Mouse (Mus musculus): Measurements from ENCODE around the gene Galnt18.
A peak's percentile ranks its signal among the peaks of the same experiment; 100 is the strongest.

Gene Galnt18

DNA sequence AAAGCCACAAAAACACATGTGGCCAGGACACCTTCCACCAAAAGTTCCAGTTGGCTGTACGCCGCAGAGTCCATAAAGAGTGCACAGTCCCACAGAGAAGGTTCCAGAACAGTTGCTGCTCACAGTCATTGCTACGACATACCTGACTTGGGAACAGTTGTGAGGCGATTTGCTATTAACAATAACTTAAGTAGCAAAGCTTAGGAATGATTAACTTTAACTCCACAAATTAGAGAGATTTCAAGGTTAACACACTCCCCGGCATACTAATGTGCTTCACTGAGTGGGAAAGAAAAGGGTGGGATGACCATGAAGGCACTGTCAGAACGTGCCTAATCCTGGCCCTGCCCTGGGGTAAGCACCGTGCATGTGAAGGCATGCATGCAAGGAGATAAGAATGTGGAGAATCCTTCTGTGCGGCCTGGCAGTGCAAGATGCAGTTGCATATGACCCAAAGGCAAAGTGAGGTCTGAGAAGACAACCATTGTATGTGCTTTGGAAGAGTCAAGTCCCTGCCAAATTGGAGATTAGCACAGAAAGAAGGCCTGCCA lies 8.5 kb downstream of the Galnt18 start:
- DNase-seq (ENCODE audit: low spot score in 2 of 2), result no peak

DNA sequence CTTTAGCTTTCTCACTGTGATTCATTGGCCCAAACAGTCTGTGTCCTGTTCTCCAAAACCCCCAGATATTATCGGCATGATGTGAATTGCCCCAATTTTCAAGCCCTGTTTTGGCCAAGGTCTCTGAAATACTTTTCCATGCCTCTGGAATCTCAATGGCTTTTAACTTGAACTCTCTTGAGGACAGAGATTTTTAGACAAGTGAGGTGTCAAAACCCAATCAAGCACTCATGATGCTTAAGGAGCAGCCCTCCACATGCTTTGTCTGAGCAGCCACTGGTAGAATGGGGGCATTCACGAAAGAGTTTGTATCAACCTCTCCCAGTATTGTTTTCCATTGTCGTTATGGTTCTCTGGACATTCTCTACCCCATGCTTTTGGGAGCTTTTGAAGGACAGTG lies 9.2 kb downstream of the Galnt18 start:
- DNase-seq (ENCODE audit: low spot score in 2 of 2), result no peak

DNA sequence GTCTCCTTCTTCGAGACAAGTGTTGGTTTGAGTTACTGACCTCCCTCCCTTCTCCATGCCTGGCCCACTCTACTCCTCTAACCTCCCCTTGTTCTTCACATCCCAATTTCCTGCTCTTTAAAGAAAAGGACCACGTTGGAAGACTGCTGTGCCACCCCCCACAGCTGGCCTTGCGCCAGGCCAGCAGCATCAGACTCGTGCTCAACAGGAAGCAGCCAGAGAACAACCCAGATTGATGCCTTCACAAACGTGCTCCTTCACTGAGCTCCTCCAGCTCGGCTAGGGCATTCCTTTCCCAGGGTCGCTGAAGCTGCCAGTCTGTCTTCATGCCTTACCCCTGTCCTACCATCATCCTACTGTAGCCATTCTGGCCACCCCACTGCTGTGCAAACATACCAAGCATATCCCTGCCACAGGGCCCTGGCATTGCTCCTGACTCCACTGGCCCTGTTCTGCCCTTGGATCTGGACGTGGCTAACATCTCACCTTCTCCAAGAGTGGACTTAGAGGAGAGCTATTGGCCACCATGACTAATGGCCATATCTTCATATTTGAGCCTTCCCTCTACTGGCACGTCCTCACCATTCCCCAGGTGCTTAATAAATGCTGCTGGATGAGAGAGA lies 13.5 kb downstream of the Galnt18 start:
- DNase-seq (ENCODE audit: low spot score in 2 of 2), result no peak

DNA sequence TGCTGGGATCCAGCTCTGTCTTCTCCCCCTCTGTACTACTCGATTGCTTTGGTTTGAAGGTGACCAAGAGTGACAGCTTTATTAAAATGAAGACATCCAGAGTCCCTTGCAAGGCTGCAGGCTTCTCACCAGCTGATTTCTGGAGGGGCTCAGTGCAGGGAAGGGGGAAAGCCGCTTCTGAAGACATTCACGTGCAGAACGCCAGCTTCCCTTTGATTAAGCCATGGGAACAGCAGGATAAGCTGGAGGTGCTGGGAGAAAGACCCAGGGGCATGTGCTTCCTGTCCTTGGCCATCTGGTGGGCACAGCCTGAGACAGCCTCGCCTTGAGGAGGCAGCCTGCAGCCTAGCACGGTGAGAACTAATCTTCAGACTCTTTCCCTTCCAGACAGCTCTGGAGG lies 17.0 kb downstream of the Galnt18 start:
- no peak for DNase-seq (ENCODE audit: low spot score in 2 of 2)

DNA sequence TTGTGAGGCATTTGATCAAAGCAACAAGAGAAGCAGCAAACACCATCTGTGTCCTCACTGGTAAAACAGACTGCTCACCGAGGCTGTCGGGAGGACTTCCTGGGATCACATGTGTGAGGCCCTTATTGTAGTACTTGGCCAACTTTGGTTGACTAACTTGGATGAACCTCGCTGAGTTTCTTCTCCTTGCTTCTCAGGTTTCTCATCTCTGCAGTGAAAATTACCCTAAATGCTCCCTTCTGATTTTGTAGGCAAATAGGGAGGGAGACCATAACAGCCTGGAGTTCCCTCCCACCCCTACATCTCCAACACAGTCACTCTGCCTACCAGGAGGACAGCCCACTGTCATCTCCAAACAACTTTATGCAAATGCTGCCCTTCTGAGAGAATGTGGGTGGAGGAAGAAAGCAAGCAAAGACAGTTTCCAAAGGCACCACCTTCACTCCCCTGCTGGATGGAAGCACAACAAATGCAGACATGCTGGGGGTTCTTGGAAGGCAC lies 31.2 kb downstream of the Galnt18 start:
- peak; percentile 30 to 59 for DNase-seq (ENCODE audit: low spot score in 2 of 2)

DNA sequence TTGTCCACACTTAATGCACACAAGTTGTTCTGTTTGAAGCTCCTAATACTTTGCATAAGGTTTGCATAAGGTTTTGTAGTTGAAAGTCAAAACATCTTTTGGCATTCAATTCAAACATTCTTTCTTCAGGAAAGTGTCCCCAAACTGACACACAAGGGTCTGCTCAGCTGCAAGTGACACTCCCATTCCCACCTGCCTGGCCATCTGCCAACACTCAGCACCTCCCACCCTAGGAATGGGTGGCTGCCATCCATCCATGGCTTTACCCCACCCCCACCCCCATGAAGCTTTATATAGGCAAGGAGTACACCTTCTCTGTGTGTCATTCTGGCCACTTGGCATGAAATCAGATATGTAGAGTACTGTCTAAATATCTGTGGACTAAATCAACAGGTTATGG lies 35.0 kb downstream of the Galnt18 start:
- DNase-seq (ENCODE audit: low spot score in 2 of 2), result no peak

DNA sequence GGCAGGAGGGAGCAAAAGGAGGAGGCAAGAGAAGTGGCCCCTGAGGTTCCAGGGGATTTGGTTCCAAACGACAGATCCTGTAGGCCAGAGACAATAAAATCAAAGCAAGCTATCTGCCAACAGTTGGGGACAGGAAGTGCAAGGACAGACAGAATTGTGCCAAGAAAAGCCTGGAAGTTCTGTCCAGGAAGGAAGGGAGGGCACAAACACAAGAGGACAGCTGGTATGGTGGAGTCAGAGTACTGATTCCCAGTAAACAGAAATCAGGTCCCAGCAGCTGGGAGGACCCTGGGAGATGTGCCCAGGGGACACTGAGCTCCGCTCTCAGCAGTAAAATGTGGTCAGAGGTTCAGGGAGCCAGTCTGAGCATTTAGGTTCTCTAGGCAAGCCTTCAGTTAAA lies 38.2 kb downstream of the Galnt18 start:
- DNase-seq (ENCODE audit: low spot score in 2 of 2), result no peak

DNA sequence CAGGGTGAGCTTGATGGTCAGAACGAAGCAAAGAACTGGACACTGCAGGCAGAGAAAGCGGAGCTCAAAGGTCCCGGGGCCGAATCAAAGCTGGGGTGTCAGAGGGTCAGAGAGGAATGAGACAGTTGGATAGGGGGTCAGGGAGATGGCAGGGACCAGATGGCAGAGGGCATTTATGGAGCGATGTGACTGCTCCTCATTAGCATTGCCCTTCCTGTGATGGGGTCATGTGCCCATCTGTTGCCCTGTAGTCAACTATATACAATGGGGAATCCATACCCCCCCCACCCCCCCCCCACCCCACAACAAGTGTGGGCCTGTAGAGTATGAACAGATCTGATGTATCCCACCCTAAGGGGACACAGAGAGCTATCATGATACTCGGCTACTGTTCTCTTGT lies 39.7 kb downstream of the Galnt18 start:
- DNase-seq (ENCODE audit: low spot score in 2 of 2), result no peak

DNA sequence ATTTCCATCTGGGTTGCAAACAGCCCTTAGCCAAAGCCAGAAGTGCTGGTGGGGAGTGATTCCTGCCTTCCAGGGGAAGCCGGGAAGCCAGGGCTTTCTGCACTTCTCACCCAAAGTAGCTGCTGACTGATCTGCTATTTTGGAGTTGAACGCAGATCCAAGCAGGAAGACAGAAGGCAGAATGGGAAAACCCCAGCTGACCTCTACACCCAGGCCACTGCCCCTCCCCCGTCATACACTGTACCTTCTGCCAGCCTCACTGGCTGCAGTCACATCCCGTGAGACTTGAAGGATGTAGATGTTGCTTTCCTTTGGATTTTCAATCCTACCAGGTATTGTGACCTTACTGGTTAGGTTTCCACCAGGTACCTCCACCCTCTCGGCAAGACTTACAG lies 40.4 kb downstream of the Galnt18 start:
- peak in 1 of 2 experiments; percentile 36 for DNase-seq (ENCODE audit: low spot score in 2 of 2)

DNA sequence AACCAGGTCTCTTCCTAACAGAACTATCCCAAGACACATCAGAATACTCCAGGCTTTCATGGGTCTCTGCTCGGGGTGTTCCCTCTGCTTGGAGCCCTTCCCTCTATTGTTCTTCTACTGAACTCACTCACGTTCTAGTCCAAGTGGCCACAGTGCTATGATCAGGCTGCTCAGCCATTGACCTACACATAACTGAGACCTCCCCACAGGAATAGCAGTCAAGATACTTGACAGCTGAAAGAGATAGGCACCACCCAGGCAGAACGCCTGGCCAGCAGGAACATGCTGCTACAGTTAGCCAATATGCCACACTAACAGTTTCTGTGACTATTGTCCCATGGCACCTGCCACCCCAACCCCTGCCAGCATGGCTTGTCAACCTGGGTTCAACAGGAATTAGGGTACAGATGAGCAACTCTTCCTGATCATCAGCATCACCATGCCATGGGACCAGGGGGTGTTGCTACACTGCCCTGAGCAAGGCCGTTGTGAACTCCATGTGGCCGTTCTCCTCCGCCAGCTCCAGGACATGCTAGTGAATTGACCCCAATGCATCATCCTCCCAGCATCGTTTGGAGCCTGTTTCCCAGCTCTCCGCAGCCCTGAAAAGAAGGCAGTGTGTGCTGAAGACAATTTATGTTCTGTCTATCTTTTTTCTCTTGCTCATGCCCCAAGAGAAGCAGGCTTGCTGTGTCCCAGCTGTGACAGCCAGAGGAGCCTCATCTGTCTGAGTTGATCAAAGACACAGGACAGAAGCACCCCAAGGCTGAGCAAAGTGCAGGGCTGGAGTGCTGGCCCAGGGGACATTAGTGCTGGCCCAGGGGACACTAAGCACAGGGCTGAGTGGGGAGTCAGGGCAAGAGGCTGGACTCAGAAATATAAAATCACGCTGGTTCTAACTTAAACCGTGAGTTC lies 41.1 kb downstream of the Galnt18 start:
- DNase-seq (ENCODE audit: low spot score in 2 of 2), result no peak

DNA sequence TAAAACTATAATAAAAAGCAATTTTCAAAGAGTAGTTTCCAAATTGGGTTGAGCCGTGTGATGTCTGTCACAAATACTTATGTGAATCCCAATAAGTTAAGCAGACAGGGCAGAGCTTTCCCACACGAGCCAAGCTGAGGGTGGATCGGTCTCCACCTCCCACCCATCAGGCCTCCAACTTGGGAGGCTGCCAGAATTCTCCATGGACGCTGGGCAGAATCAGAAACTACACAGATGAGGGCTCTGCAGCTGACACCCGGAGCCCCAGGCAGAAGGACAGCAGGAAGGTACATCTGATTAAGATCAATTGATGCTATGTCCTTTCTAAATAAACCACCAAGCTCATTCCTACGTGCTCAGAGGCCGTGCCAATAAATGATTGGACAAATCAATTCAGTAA lies 42.4 kb downstream of the Galnt18 start:
- peak in 1 of 2 experiments; percentile 38 for DNase-seq (ENCODE audit: low spot score in 2 of 2)

DNA sequence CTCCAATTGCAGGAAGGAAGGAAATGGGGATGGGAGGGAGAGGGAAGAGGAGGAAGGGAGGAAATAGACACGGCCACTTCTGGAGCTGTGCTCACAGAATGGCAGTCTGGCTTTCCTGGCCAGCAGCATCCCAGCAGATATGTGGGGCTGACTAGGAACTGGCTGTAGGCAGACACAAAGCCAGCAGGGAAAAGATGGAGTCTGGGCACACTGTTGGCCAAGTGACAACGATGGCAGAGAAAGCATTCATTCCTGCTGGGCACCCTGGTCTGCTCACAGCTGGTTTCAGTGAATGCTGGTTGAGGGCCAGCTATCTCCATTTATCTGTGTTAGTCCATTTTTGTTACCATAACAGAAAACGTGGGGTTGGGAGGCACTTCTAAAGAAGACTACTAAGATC lies 43.4 kb downstream of the Galnt18 start:
- peak; percentile 70 to 75 for DNase-seq (ENCODE audit: low spot score in 2 of 2)

DNA sequence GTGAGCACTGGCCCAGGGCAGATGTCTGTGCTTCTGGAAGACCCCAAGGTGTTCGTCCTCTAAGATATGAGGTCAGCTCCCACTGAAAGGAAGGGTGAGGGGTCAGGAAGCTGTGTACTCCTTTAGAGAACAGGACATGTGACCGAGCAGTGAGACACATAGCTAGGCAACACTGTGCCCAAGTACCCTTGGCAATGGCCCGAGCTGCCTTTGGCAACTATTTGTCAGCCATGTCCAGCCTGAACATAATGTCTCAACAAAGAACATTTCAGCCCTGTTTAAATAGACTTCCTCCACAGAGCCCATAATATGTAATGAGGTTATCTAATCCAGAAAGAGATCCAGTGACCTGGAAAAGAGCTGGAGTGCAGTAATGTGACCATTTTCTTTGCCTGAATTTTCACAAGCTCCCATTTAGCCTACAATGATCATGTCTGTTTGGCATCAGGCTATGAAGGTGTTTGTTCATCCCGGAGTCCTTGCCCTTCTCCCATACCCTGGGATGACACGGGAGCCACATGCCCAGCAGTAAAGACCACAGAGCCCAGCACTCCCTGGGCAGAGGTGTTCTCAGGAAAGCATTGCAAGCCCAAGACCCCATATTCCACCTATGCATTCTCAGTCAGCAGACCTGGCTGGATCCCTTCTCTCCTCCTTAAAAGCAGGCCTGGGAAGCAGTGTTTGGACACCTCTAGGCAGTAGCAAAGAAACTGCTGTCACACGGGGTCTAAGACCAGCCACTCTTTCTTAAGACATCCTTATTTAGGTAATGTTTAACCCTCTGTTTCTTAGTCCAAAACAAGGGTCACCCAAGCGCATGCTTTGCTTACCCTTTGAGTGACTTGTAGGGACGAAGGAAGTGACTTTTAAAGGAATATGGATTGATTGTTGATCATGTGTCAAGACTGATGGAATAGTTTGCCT lies 49.2 kb downstream of the Galnt18 start:
- DNase-seq (ENCODE audit: low spot score in 2 of 2), result peak in 1 of 2 experiments; percentile 42

DNA sequence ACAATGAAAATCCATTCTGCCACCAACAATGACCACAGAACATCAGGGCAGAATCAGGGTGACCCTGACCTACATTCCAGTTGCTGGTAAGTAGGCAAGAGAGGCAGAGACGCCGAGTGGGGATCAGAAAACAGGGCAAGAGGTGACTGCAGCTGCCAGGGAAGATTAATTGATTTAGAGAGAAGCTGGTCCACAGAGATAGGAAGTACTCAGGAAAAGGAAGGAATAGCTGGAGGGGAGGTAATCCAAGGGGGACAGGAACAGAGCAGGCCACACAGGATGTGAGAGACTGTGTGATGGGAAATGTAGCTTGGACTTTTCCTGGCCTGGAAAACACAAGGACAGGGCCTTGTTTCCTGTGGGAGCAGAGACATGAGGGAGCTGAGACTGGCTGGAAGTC lies 52.8 kb downstream of the Galnt18 start:
- DNase-seq (ENCODE audit: low spot score in 2 of 2), result no peak

DNA sequence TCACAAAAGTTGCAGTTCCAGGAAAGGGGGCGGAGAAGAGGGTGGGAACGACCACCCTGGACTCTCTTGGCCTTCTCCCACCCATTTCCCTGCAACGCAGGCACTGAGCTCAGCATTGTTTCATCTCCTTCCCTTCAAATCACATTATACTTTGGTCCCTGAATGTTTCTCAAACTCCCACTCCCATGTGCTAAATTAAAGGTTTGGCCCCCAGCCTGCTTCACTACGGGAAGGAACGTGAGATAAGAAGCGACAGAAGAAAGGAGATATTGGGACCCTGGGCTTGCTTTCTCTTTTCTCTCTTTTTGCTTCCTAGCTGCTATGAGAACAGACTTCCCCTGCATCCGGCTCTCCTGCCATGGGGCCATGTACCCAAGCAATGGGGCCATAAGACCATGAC lies 55.0 kb downstream of the Galnt18 start:
- DNase-seq (ENCODE audit: low spot score in 2 of 2), result peak; percentile 60 to 63

DNA sequence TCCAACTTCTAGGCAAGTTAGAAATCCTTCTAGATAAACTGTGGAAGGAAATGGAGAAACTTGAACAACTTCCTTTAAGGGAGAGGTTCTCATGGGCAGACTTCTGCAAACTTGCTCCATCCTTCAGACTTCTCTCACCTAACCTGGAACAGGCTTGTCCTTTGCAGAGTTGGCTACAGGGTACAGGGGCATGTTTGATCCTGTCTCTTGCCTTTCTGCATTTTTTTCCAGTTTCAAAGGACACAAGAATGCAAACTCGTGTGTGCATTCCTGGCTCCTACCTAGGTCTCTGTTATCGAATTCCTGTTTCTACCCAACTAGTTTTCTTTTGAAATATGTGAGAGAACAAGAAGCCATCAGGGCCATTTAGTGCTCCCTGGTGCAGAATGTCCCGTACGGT lies 55.8 kb downstream of the Galnt18 start:
- DNase-seq (ENCODE audit: low spot score in 2 of 2), result no peak

DNA sequence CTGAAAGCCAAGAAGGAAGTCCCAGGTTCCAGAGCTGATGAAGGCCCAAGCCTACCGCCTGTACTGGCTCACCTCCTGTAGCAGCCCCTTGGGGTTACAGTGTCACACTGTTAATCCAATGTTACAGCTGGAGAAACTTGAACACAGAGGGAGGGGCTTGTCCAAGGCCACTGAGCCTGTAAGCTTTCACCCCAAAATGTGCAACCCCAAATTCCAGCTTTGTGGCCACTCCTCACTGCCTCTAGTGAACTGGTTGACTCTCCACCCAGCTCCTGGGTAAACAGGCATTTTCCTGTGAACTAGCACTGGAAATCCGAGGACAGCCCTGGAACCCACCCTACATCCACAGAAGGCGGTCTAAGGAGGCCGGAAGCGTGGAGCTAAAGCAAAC lies 58.5 kb downstream of the Galnt18 start:
- no peak for DNase-seq (ENCODE audit: low spot score in 2 of 2)

DNA sequence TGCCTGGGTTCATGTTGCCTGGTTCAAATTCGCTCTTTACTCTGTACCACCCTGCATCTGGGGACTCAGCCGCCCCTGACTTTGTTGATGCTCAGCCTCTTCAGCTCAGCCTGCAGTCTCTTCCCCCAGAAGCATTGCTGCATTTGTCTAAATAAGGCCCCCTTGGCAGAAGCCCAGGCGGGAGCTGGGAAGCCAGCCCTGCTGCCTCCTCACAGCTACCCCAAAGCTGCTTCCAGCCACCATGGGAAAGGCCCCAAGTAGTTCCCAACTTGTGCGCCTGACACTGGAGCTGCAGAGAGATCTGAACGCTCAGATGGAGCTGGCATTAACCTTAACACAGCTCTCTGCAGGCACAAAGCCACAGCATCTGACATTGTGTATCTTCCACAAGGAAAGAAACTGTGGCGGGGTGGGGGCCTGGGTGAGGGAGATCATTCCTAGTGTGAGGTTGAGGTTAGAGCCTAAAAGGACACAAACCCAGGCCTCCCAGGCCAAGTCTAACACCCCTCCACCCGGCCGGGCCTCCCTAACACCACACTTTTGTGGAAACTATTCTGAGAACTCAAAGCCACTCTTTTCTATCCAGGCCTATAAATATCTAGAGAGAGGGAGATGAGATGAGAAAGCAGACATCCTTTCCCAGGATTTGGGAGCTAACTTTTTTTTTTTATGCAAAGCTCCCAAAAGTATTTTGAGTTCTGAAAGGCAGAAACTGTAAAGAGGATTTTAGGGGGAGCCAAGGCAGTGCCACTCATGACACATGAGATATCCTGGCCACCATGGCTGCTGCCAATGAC lies 59.1 kb downstream of the Galnt18 start:
- DNase-seq (ENCODE audit: low spot score in 2 of 2), result peak; percentile 91 to 92

DNA sequence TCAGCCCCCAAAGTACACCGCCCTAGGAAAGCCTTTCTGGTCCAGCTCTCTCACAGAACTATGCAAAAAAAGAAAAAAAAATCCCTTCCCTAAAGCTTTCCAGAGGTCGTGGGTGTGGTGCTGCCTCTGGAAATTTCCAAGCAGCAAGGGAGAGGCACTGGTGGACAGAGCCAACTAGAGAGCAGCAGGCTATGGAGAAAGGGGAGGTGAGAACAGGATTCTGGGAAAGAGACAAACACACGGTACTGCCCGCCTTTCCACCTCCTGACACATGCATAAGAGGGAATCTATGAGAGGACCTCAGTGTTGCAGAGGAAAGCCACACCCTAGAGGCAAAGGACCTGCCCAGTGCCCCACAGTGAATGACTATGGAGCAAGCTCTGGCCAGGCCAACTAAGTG lies 60.9 kb downstream of the Galnt18 start:
- DNase-seq (ENCODE audit: low spot score in 2 of 2), result no peak

DNA sequence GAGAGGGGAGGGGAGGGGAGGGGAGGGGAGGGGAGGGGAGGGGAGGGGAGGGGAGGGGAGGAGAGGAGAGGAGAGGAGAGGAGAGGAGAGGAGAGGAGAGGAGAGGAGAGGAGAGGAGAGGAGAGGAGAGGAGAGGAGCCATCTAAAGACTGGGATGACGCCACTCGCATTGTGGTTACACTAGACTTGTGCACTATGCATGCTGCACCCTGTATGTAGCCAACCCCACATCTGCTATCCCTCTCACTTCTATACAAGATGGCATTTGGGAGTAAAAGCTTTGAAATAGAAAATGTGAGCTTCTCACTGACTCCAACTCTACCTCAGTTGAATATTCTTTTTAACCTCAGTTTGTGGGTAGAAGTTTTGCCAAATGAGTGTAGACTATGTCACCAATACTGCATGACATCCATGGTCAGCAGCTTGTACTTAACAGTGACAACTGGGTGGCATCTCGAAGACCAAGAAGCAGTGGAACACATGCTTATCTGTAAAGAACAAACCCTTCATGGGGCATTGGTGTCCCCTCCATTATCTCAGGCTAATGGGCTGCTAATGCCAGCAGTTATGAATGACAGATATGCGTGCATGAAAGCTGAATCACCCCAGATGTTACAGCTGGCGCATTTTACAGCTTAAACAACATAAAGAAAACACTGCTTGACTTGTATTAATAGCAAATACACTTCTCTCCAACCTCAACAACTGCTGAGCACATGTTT lies 65.0 kb downstream of the Galnt18 start:
- DNase-seq (ENCODE audit: low spot score in 2 of 2), result no peak
